Mouse (Mus musculus) limb, embryonic 12.5 days (tissue): ENCODE results near the gene Snx8. TPM values are rescaled to one million over a fixed set of nuclear protein-coding genes. Genes with fewer than 3 reads are reported as not detected.
A peak's percentile ranks its signal among the peaks of the same experiment; 100 is the strongest.

Experiments used
- ATAC-seq: fragments of 200-750 bp; cut with Nextera tagmentation; 2 replicates; pipeline ENCODE4 v1.8.0; 2017; ENCODE audit warnings: low read depth, moderate TSS enrichment; ENCODE audit not compliant: insufficient number of reproducible peaks, insufficient read depth, low FRiP score, low TSS enrichment
- H3K27ac ChIP-seq: fragments of 300-500 bp; sonication (generic); 2 replicates; pipeline ENCODE4 v1.5.1; 2016; ENCODE audit warnings: mild to moderate bottlenecking, moderate library complexity
- H3K27me3 ChIP-seq: fragments of 300-500 bp; sonication (generic); 2 replicates; pipeline ENCODE4 v1.6.1; 2016; ENCODE audit warnings: mild to moderate bottlenecking, moderate library complexity
- H3K36me3 ChIP-seq: fragments of 300-500 bp; sonication (generic); 2 replicates; pipeline ENCODE4 v1.6.1; 2016; ENCODE audit warnings: mild to moderate bottlenecking, moderate library complexity
- H3K4me1 ChIP-seq: fragments of 300-500 bp; sonication (generic); replicated peaks from 2 replicates; pipeline ENCODE4 v1.6.1; 2016
- H3K4me2 ChIP-seq: fragments of 300-500 bp; sonication (generic); 2 replicates; pipeline ENCODE4 v1.6.1; 2016; ENCODE audit warnings: mild to moderate bottlenecking, moderate library complexity
- H3K4me3 ChIP-seq: fragments of 300-500 bp; sonication (generic); replicated peaks from 2 replicates; pipeline ENCODE4 v1.5.1; 2016; ENCODE audit warnings: mild to moderate bottlenecking
- H3K9ac ChIP-seq: fragments of 300-500 bp; sonication (generic); replicated peaks from 2 replicates; pipeline ENCODE4 v1.6.1; 2016; ENCODE audit warnings: mild to moderate bottlenecking, moderate library complexity
- H3K9me3 ChIP-seq: fragments of 300-500 bp; sonication (generic); 2 replicates; pipeline ENCODE4 v1.6.1; 2016; ENCODE audit warnings: mild to moderate bottlenecking, moderate library complexity
- WGBS: fragments of 180-500 bp; shearing (Covaris S2); methylation state at CpG from one replicate; pipeline ENCODE4 v1.1.7; 2016; 5-methylcytosine and 5-hydroxymethylcytosine counted together
- polyA plus RNA-seq: library from polyadenylated mRNA; unstranded; fragments of >200 nt; fragmentation: Nextera tagmentation; extraction: Ambion mirVana; gene quantifications from 2 replicates; pipeline ENCODE4 v1.2.1, GENCODE M21; 2016

Gene Snx8
- polyA plus RNA-seq, result 20.0 and 20.5 TPM in 2 replicates

- WGBS, result under 1% methylated on average over 62 of the region's 63 CpGs
- H3K27ac ChIP-seq, result 0 out of 2 replicates have a peak within 1 kb of the TSS, but pooled peaks have one; percentile 19
- peak within 1 kb of the TSS; percentile 69 for H3K4me3 ChIP-seq
- peak within 1 kb of the TSS; percentile 96 for H3K4me2 ChIP-seq
- H3K9me3 ChIP-seq, result no peaks in the 10 kb centered on the region
- peaks cover 21% of the 10 kb centered on the region for H3K4me1 ChIP-seq
- no peaks in the 10 kb centered on the region; the same call in 1 of the 2 replicates for H3K27me3 ChIP-seq
- H3K9ac ChIP-seq, result peak within 1 kb of the TSS; percentile 67
- no peaks in the 10 kb centered on the region for H3K36me3 ChIP-seq
- peak; percentile 92 for ATAC-seq
These were observed at the start of gene Snx8 for GRCm38 (mm10) chr5:140388588-140389576. Gene Snx8, minus strand, starts transcription at chr5:140389262.

- Histone ChIP-seq H3K4me3 (no peak overlapping the region), H3K27ac (no peak overlapping the region), H3K9me3 (no peaks in the 10 kb centered on the region), H3K9ac (no peak overlapping the region), H3K36me3 (peaks cover 73% of the 10 kb centered on the region), H3K4me1 (peaks cover 18% of the 10 kb centered on the region), H3K4me2 (no peak overlapping the region), H3K27me3 (no peaks in the 10 kb centered on the region)
- 96% methylated on average over 17 of the region's 17 CpGs for WGBS
- no peak for ATAC-seq
These were observed 36.1 kb upstream of the Snx8 start for GRCm38 (mm10) chr5:140425016-140425783.

GRCm38 (mm10) chr5:140420616-140421015 lies 31.6 kb upstream of the Snx8 start:
- H3K27me3 ChIP-seq, result no peaks in the 10 kb centered on the region
- WGBS, result 68% methylated on average over 4 of the region's 4 CpGs
- no peak overlapping the region for H3K27ac ChIP-seq
- H3K9ac ChIP-seq, result peak overlapping the region; percentile 95
- H3K4me3 ChIP-seq, result peak overlapping the region; percentile 100
- no peak for ATAC-seq
- H3K4me2 ChIP-seq, result peak overlapping the region; percentile 88
- peaks cover 27% of the 10 kb centered on the region for H3K36me3 ChIP-seq
- peaks cover 20% of the 10 kb centered on the region for H3K4me1 ChIP-seq
- H3K9me3 ChIP-seq, result no peaks in the 10 kb centered on the region

DNA sequence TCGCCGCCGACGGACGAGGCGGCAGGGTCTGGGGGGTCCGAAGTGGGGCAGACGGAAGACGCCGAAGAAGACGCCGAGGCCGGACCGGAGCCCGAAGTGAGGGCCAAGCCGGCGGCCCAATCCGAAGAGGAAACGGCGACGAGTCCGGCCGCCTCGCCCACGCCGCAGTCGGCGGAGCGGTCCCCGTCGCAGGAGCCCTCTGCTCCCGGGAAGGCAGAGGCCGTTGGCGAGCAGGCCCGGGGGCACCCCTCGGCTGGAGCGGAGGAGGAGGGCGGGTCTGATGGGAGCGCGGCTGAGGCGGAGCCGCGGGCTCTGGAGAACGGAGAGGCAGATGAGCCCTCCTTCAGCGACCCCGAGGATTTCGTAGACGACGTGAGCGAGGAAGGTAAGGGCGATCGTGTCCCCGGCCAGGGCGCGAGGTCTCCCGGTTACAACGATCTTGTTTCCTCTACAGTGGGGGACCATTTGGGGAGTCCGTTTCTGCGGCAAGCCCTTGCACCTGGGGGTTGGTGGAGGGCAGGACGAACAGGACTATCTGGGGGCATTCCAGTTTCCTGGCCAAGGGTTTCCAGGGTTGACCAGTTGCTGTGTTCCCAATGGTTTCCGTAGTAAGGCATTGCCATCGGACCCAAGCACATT lies 30.5 kb upstream of the Snx8 start:
- peak overlapping the region; percentile 95 for H3K9ac ChIP-seq
- peak overlapping the region; percentile 78 for H3K27ac ChIP-seq
- ATAC-seq, result no peak
- H3K4me1 ChIP-seq, result peaks cover 20% of the 10 kb centered on the region
- H3K4me2 ChIP-seq, result peak overlapping the region; percentile 88
- peaks cover 17% of the 10 kb centered on the region for H3K36me3 ChIP-seq
- peak overlapping the region; percentile 100 for H3K4me3 ChIP-seq
- H3K27me3 ChIP-seq, result no peaks in the 10 kb centered on the region
- no peaks in the 10 kb centered on the region for H3K9me3 ChIP-seq
- under 1% methylated on average over 62 of the region's 62 CpGs for WGBS

DNA sequence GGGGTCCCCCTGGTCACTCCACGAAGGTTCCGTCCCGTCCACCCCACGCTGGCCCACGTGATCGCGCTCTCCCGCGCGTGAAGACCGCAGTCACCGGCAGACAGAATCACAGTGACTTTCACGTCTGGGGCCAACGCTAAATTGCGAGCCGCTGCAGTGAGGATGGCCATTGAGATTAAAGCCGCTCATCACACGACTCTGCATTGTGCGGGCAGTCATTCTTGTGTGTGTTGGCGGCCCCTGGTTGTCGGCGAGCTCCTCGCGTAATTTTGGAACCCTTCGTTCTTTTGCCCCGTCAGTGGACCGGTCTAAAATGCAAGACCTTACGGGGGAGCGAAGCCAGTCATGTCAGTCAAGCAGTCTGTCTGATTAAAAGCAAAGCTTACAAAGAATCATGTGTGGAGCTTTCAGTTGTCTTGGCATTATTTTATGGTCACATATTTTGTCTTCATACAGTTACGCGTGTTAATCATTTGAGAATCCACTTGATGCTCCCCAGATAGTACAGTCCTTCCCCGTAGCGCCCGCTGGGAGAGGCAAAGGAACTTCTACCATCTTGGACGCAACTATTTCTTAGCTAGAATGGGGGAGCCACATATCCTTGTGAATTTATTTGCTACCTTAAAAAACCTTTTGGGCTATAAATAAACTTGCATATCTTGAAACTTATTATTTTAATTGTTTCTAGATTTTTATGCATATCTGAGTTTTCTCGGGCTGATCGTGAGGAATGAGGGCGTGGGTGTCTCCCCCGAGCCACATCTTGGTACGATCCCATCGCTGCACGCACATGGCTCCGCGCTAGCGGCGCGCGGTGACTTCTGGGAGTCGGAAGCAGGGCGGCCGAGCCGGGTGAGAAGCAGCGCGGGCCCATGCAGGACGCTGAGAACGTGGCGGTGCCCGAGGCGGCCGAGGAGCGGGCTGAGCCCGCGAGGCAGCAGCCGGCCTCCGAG lies 29.7 kb upstream of the Snx8 start, which contains the start of gene Eif3b:
TSS of gene Eif3b (plus strand) at position 840 of the 953 bp plus-strand sequence.
- H3K9me3 ChIP-seq, result no peaks in the 10 kb centered on the region
- peak within 1 kb of the TSS; percentile 100 for H3K4me3 ChIP-seq
- ATAC-seq, result peak; percentile 91
- H3K27me3 ChIP-seq, result no peaks in the 10 kb centered on the region
- peak within 1 kb of the TSS; percentile 95 for H3K9ac ChIP-seq
- peaks cover 16% of the 10 kb centered on the region for H3K36me3 ChIP-seq
- H3K4me2 ChIP-seq, result peak within 1 kb of the TSS; percentile 88
- H3K4me1 ChIP-seq, result peaks cover 20% of the 10 kb centered on the region
- under 1% methylated on average over 65 of the region's 65 CpGs for WGBS
- H3K27ac ChIP-seq, result peak within 1 kb of the TSS; percentile 97

DNA sequence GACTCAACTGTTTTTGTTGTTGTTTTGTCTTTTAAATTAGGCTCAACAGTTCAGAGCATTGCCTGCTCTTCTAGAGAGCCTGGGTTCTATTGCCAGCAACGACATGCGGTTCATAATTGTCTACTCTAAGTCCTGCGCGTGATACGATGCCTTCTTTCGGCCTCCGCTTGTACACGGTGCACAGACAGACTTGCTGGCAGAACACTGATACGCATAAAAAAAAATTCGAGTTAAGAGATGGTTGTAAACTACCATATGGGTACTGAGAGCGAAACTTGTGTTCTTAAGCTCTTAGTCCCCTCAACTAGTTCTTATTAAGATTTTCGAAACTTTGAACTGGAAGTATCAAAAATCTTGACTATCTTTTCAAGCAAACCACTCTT lies 29.0 kb upstream of the Snx8 start:
- H3K9ac ChIP-seq, result peak overlapping the region; percentile 95
- no peak; the same call in 1 of the 2 replicates for ATAC-seq
- WGBS, result 1% methylated on average over 12 of the region's 12 CpGs
- no peaks in the 10 kb centered on the region for H3K27me3 ChIP-seq
- H3K9me3 ChIP-seq, result no peaks in the 10 kb centered on the region
- peak overlapping the region; percentile 97 for H3K27ac ChIP-seq
- H3K36me3 ChIP-seq, result peaks cover 10% of the 10 kb centered on the region
- peak overlapping the region; percentile 88 for H3K4me2 ChIP-seq
- peak overlapping the region; percentile 100 for H3K4me3 ChIP-seq
- H3K4me1 ChIP-seq, result peaks cover 20% of the 10 kb centered on the region

DNA sequence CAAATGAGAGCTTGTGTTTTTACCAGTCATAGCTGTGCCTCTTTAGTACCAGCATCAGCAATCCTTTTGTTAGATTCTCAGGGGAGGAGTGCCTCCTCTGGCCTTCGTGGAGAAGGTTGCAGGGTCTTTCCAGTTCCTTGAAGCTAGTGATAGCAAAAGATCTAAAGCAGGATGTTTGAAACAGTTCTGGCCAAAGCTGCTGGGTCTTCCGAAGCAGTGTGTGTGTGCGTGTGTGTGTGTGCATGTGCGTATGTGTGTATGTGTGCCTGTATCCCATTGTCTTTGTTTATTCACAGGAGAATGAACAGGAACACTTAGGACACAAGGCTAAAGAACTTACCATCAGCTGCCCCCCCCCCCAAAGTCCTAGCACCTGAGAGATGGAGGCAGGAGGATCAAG lies 25.6 kb upstream of the Snx8 start:
- H3K9ac ChIP-seq, result no peak overlapping the region
- 73% methylated on average over 4 of the region's 4 CpGs for WGBS
- no peak overlapping the region; the same call in 1 of the 2 replicates for H3K27ac ChIP-seq
- H3K27me3 ChIP-seq, result no peaks in the 10 kb centered on the region
- no peak for ATAC-seq
- H3K4me3 ChIP-seq, result no peak overlapping the region
- H3K36me3 ChIP-seq, result no peaks in the 10 kb centered on the region
- no peaks in the 10 kb centered on the region for H3K4me1 ChIP-seq
- no peaks in the 10 kb centered on the region for H3K9me3 ChIP-seq
- H3K4me2 ChIP-seq, result no peak overlapping the region

- Histone ChIP-seq H3K4me2 (no peak overlapping the region), H3K4me3 (no peak overlapping the region), H3K4me1 (peaks cover 5% of the 10 kb centered on the region; the same call in 1 of the 2 replicates), H3K27ac (no peak overlapping the region), H3K36me3 (no peaks in the 10 kb centered on the region), H3K27me3 (no peaks in the 10 kb centered on the region), H3K9ac (no peak overlapping the region), H3K9me3 (no peaks in the 10 kb centered on the region)
- no peak for ATAC-seq
- WGBS, result 40% methylated on average over 8 of the region's 8 CpGs
These were observed 22.3 kb upstream of the Snx8 start for GRCm38 (mm10) chr5:140411339-140411738.

- no peak for ATAC-seq
- H3K4me1 ChIP-seq, result peaks cover 5% of the 10 kb centered on the region; the same call in 1 of the 2 replicates
- 0 out of 2 replicates have a peak, but pooled peaks cover 2% of the 10 kb centered on the region for H3K9me3 ChIP-seq
These were observed 19.7 kb upstream of the Snx8 start for GRCm38 (mm10) chr5:140408801-140409200.

DNA sequence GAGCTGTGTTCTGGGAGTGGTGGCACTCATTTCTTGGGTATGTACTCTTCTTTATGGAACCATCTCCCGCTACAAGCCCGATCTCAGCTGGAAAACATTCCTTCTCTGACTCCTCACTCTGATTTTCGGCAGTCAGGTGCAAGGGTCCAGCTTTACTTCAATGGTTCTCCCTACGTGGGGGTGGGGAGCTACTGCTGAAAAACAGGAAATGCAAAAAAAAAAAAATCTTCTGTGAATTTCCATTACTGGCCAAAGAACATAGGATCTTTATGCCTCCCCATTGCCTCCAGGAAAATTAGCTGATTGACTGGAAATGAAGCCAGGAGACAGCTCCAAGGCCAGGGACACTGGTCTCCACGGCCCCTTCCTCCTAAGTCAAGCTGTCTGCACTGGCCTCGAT lies 17.6 kb upstream of the Snx8 start:
- H3K9ac ChIP-seq, result no peak overlapping the region
- 65% methylated on average over 6 of the region's 6 CpGs for WGBS
- H3K27me3 ChIP-seq, result no peaks in the 10 kb centered on the region
- H3K27ac ChIP-seq, result no peak overlapping the region; the same call in 1 of the 2 replicates
- 0 out of 2 replicates have a peak, but pooled peaks cover 6% of the 10 kb centered on the region for H3K9me3 ChIP-seq
- H3K4me3 ChIP-seq, result no peak overlapping the region
- ATAC-seq, result no peak
- H3K4me1 ChIP-seq, result peaks cover 16% of the 10 kb centered on the region
- no peak overlapping the region for H3K4me2 ChIP-seq
- H3K36me3 ChIP-seq, result no peaks in the 10 kb centered on the region

More at GRCm38 (mm10) chr5:140408801-140409200, 19.7 kb upstream of the Snx8 start:
- H3K27me3 ChIP-seq, result no peaks in the 10 kb centered on the region
- H3K4me2 ChIP-seq, result no peak overlapping the region
- no peak overlapping the region for H3K9ac ChIP-seq
- H3K4me3 ChIP-seq, result no peak overlapping the region
- H3K27ac ChIP-seq, result no peak overlapping the region
- H3K36me3 ChIP-seq, result no peaks in the 10 kb centered on the region
